In genomic region chrX:155262235-155262914, GRCm38 (mm10) we compare ENCODE assay signal across 7 mouse cellular contexts. TPM values are rescaled to one million over a fixed set of nuclear protein-coding genes. Genes with fewer than 3 reads are reported as not detected.
DNase-seq lines count a peak whose midpoint lies in the region; ATAC-seq lines count a peak whose summit lies in the region.

TSS of gene Acot9 (plus strand) at chrX:155262443.

- peak within 1 kb of the TSS; percentile 52 for H3K4me2 ChIP-seq in embryonic facial prominence, embryonic 11.5 days (ENCODE audit: low read depth, low read length)
- peak within 1 kb of the TSS; percentile 55 for H3K4me2 ChIP-seq in midbrain, embryonic 13.5 days (replicated peaks)

- no peak within 1 kb of the TSS for H3K27ac ChIP-seq in embryonic facial prominence, embryonic 11.5 days (replicated peaks; ENCODE audit: low read depth, low read length)
- H3K27ac ChIP-seq in limb, embryonic 10.5 days: peak within 1 kb of the TSS; percentile 70
- no peak within 1 kb of the TSS for H3K27ac ChIP-seq in midbrain, embryonic 13.5 days

- peak within 1 kb of the TSS; percentile 43 for H3K4me3 ChIP-seq in embryonic facial prominence, embryonic 11.5 days (ENCODE audit: low read depth, low read length)
- H3K4me3 ChIP-seq in limb, embryonic 10.5 days: peak within 1 kb of the TSS; percentile 58
- H3K4me3 ChIP-seq in midbrain, embryonic 13.5 days (replicated peaks): peak within 1 kb of the TSS; percentile 52

- ATAC-seq in embryonic facial prominence, embryonic 11.5 days (replicated peaks; ENCODE audit: insufficient number of reproducible peaks, low FRiP score, low TSS enrichment, low read depth): peak; percentile 99
- ATAC-seq in granulocyte monocyte progenitor cell, adult 5-6 weeks (replicated peaks; ENCODE audit: poor library complexity, severe bottlenecking): peak; percentile 95
- ATAC-seq in midbrain, embryonic 13.5 days: peak; percentile 99

- no peaks in the 10 kb centered on the region for H3K9me3 ChIP-seq in embryonic facial prominence, embryonic 11.5 days (replicated peaks; ENCODE audit: control insufficient read depth, low read length)
- no peaks in the 10 kb centered on the region for H3K9me3 ChIP-seq in limb, embryonic 10.5 days (replicated peaks)
- H3K9me3 ChIP-seq in midbrain, embryonic 13.5 days: no peaks in the 10 kb centered on the region

- H3K9ac ChIP-seq in embryonic facial prominence, embryonic 11.5 days (replicated peaks; ENCODE audit: low read length): peak within 1 kb of the TSS; percentile 59
- peak within 1 kb of the TSS; percentile 66 for H3K9ac ChIP-seq in midbrain, embryonic 13.5 days (replicated peaks)

- peak; percentile 94 for DNase-seq in adrenal gland, postnatal 14 days
- peak; percentile 82 for DNase-seq in embryonic facial prominence, embryonic 11.5 days (ENCODE audit: low spot score)
- peak; percentile 90 for DNase-seq in kidney, adult 11 months
- peak; percentile 78 for DNase-seq in limb, embryonic 10.5 days (ENCODE audit: low spot score)
- peak; percentile 75 for DNase-seq in spleen, adult 12 weeks (ENCODE audit: low spot score)

- no peaks in the 10 kb centered on the region for H3K36me3 ChIP-seq in embryonic facial prominence, embryonic 11.5 days (replicated peaks; ENCODE audit: control insufficient read depth, insufficient read depth, low read depth, low read length)
- H3K36me3 ChIP-seq in limb, embryonic 10.5 days: no peaks in the 10 kb centered on the region
- H3K36me3 ChIP-seq in midbrain, embryonic 13.5 days: no peaks in the 10 kb centered on the region

- no peaks in the 10 kb centered on the region for H3K4me1 ChIP-seq in embryonic facial prominence, embryonic 11.5 days (ENCODE audit: control insufficient read depth, insufficient read depth, low read length)
- no peaks in the 10 kb centered on the region for H3K4me1 ChIP-seq in limb, embryonic 10.5 days
- no peaks in the 10 kb centered on the region for H3K4me1 ChIP-seq in midbrain, embryonic 13.5 days (replicated peaks)

- H3K27me3 ChIP-seq in embryonic facial prominence, embryonic 11.5 days (ENCODE audit: control insufficient read depth, insufficient read depth, low read length): no peaks in the 10 kb centered on the region
- no peaks in the 10 kb centered on the region for H3K27me3 ChIP-seq in limb, embryonic 10.5 days (ENCODE audit: low read depth, poor library complexity, severe bottlenecking)
- no peaks in the 10 kb centered on the region for H3K27me3 ChIP-seq in midbrain, embryonic 13.5 days

- WGBS in embryonic facial prominence, embryonic 11.5 days: 15% methylated on average over 29 of the region's 37 CpGs
- 7% methylated on average over 37 of the region's 37 CpGs for WGBS in limb, embryonic 10.5 days
- WGBS in midbrain, embryonic 13.5 days: 25% methylated on average over 33 of the region's 37 CpGs

RNA-seq across cellular contexts. Expression of gene Acot9, which starts in this region (rescaled TPM):
- total RNA-seq in adrenal gland, postnatal 14 days (2021): 50.9 and 53.6 TPM in 2 replicates
- 28.1 and 30.8 TPM in 2 replicates for polyA plus RNA-seq in embryonic facial prominence, embryonic 11.5 days (2014; fragmentation: Nextera tagmentation; extraction: Ambion mirVana)
- total RNA-seq in granulocyte monocyte progenitor cell, adult 5-6 weeks (2014; fragmentation: Nextera tagmentation): 43.2 and 51.1 TPM in 2 replicates
- total RNA-seq in granulocyte monocyte progenitor cell, adult 5-6 weeks (2017): 74.7 and 77.0 TPM in 2 replicates
- 14.8 and 16.9 TPM in 2 replicates for polyA plus RNA-seq in limb, embryonic 10.5 days (2016; fragmentation: Nextera tagmentation; extraction: Ambion mirVana)
- polyA plus RNA-seq in midbrain, embryonic 13.5 days (2015; fragmentation: Nextera tagmentation; extraction: Ambion mirVana): 31.2 and 35.6 TPM in 2 replicates
